In genomic region chr10:77663949-77664665, GRCm38 (mm10) we compare ENCODE assay signal across 14 mouse cellular contexts. TPM values are rescaled to one million over a fixed set of nuclear protein-coding genes. Genes with fewer than 3 reads are reported as not detected.
DNase-seq lines count a peak whose midpoint lies in the region; ATAC-seq and TF ChIP-seq lines count a peak whose summit lies in the region.
"Had no signal": no experiment of that assay in that cellular context is flagged by ENCODE, and none has a peak within 500 bp of the region (broad histone marks: within the 10 kb centered on the region; RNA-seq: fewer than 3 reads in every experiment).

No protein-coding gene starts in this region.

- intact Hi-C loops in heart, postnatal 14 days (cut with DNase I) = loop anchor here (10.0 kb wide), 1 partner anchor 1459 kb away; no protein-coding TSS in a partner anchor

- H3K9me3 ChIP-seq in heart, embryonic 15.5 days (replicated peaks) = no peaks in the 10 kb centered on the region
- H3K9me3 ChIP-seq in midbrain, embryonic 13.5 days = peaks cover 3% of the 10 kb centered on the region; the same call in 1 of the 2 replicates
- H3K9me3 ChIP-seq in midbrain, postnatal 0 days (ENCODE audit: low read length) = no peaks in the 10 kb centered on the region
- no peaks in the 10 kb centered on the region for H3K9me3 ChIP-seq in neural tube, embryonic 14.5 days (ENCODE audit: control insufficient read depth, low read length)

- no peak for DNase-seq in heart, postnatal 14 days
- DNase-seq in midbrain, postnatal 0 days (ENCODE audit: low spot score) = no peak
- no peak for DNase-seq in urinary bladder, adult 2 months (ENCODE audit: low spot score)
- DNase-seq in urinary bladder, postnatal 25 days (ENCODE audit: low spot score) = no peak
- DNase-seq: cerebellum, adult 11-12 months; heart, postnatal 4 days had no signal

- 31% methylated on average over 43 of the region's 43 CpGs for WGBS in heart, embryonic 15.5 days
- 65% methylated on average over 43 of the region's 43 CpGs for WGBS in midbrain, embryonic 13.5 days
- 62% methylated on average over 43 of the region's 43 CpGs for WGBS in midbrain, postnatal 0 days
- 36% methylated on average over 43 of the region's 43 CpGs for WGBS in neural tube, embryonic 14.5 days

- no peak overlapping the region for H3K27ac ChIP-seq in heart, embryonic 15.5 days
- no peak overlapping the region for H3K27ac ChIP-seq in midbrain, embryonic 13.5 days
- no peak overlapping the region for H3K27ac ChIP-seq in midbrain, postnatal 0 days (ENCODE audit: low read depth, low read length)
- H3K27ac ChIP-seq in neural tube, embryonic 14.5 days (ENCODE audit: low read depth, low read length) = no peak overlapping the region

- no peak overlapping the region for H3K9ac ChIP-seq in heart, embryonic 15.5 days
- H3K9ac ChIP-seq in midbrain, embryonic 13.5 days (replicated peaks) = no peak overlapping the region
- H3K9ac ChIP-seq in midbrain, postnatal 0 days (replicated peaks; ENCODE audit: low read length, poor library complexity, severe bottlenecking) = no peak overlapping the region
- no peak overlapping the region for H3K9ac ChIP-seq in neural tube, embryonic 14.5 days (replicated peaks; ENCODE audit: low read depth, low read length)

- peaks cover 25% of the 10 kb centered on the region for H3K27me3 ChIP-seq in heart, embryonic 15.5 days
- no peaks in the 10 kb centered on the region for H3K27me3 ChIP-seq in midbrain, embryonic 13.5 days
- H3K27me3 ChIP-seq in midbrain, postnatal 0 days (ENCODE audit: insufficient read depth, low read length) = no peaks in the 10 kb centered on the region
- no peaks in the 10 kb centered on the region for H3K27me3 ChIP-seq in neural tube, embryonic 14.5 days (ENCODE audit: control insufficient read depth, insufficient read depth, low read length)

- H3K36me3 ChIP-seq in heart, embryonic 15.5 days = no peaks in the 10 kb centered on the region
- H3K36me3 ChIP-seq in midbrain, embryonic 13.5 days = no peaks in the 10 kb centered on the region
- no peaks in the 10 kb centered on the region for H3K36me3 ChIP-seq in midbrain, postnatal 0 days (ENCODE audit: insufficient read depth, low read length)
- no peaks in the 10 kb centered on the region for H3K36me3 ChIP-seq in neural tube, embryonic 14.5 days (ENCODE audit: control insufficient read depth, insufficient read depth, low read length)

- H3K4me3 ChIP-seq in heart, embryonic 15.5 days = no peak overlapping the region
- no peak overlapping the region for H3K4me3 ChIP-seq in midbrain, embryonic 13.5 days (replicated peaks)
- no peak overlapping the region for H3K4me3 ChIP-seq in midbrain, postnatal 0 days (ENCODE audit: low read depth, low read length)
- no peak overlapping the region for H3K4me3 ChIP-seq in neural tube, embryonic 14.5 days (ENCODE audit: low read depth, low read length)
- H3K4me3 ChIP-seq: myocyte had no signal

- H3K4me1 ChIP-seq in heart, embryonic 15.5 days (replicated peaks) = no peaks in the 10 kb centered on the region
- no peaks in the 10 kb centered on the region for H3K4me1 ChIP-seq in midbrain, embryonic 13.5 days (replicated peaks)
- no peaks in the 10 kb centered on the region for H3K4me1 ChIP-seq in midbrain, postnatal 0 days (ENCODE audit: insufficient read depth, low read length)
- H3K4me1 ChIP-seq in neural tube, embryonic 14.5 days (ENCODE audit: control insufficient read depth, insufficient read depth, low read length) = no peaks in the 10 kb centered on the region

- no peak for ATAC-seq in heart, embryonic 15.5 days (replicated peaks; ENCODE audit: insufficient number of reproducible peaks, insufficient read depth, low FRiP score, low read depth)
- peak; percentile 27; the same call in 1 of the 2 replicates for ATAC-seq in midbrain, embryonic 13.5 days
- ATAC-seq in midbrain, postnatal 0 days (ENCODE audit: low FRiP score) = no peak
- ATAC-seq in granulocyte monocyte progenitor cell, adult 5-6 weeks (replicated peaks; ENCODE audit: poor library complexity, severe bottlenecking) = peak; percentile 43; the same call in 1 of the 2 replicates
- no peak; the same call in 1 of the 2 replicates for ATAC-seq in neural tube, embryonic 14.5 days (ENCODE audit: low read depth)

- H3K4me2 ChIP-seq in heart, embryonic 15.5 days = peak overlapping the region; percentile 37; the same call in 1 of the 2 replicates
- H3K4me2 ChIP-seq in midbrain, embryonic 13.5 days (replicated peaks) = no peak overlapping the region
- no peak overlapping the region for H3K4me2 ChIP-seq in midbrain, postnatal 0 days (ENCODE audit: low read depth, low read length, poor library complexity, severe bottlenecking)
- peak overlapping the region; percentile 16; the same call in 1 of the 2 replicates for H3K4me2 ChIP-seq in neural tube, embryonic 14.5 days (ENCODE audit: low read depth, low read length)

- TF ChIP-seq CTCF in midbrain, postnatal 0 days (IDR thresholded peaks at IDR 0.05) = no peak

RNA-seq across cellular contexts. Expression of gene Tspear, which starts 22.3 kb away (rescaled TPM):
- 0.42 TPM in 1 of 2 replicates, not detected in the other for polyA plus RNA-seq in heart, embryonic 15.5 days (2015; fragmentation: Nextera tagmentation; extraction: Ambion mirVana)
- under 1 TPM in 1 of 2 experiments, not detected in 1; 0.17 TPM for total RNA-seq in heart, postnatal 14 days (2021)
- polyA plus RNA-seq in midbrain, embryonic 13.5 days (2015; fragmentation: Nextera tagmentation; extraction: Ambion mirVana) = 0.67 and 1.2 TPM in 2 replicates
- 0.66 and 1.5 TPM in 2 replicates for total RNA-seq in midbrain, postnatal 0 days (2014; rRNA removed)
- polyA plus RNA-seq in midbrain, postnatal 0 days (2015; fragmentation: Nextera tagmentation; extraction: Ambion mirVana) = 0.63 and 1.3 TPM in 2 replicates
- 0.90 TPM in 1 of 2 replicates, not detected in the other for total RNA-seq in granulocyte monocyte progenitor cell, adult 5-6 weeks (2014; fragmentation: Nextera tagmentation)
- total RNA-seq in granulocyte monocyte progenitor cell, adult 5-6 weeks (2017) = 0.05 TPM in 1 of 2 replicates, not detected in the other
- polyA plus RNA-seq in neural tube, embryonic 14.5 days (2014; fragmentation: Nextera tagmentation; extraction: Ambion mirVana) = 1.4 and 1.5 TPM in 2 replicates
- 1.3 and 1.6 TPM in 2 replicates for polyA plus RNA-seq in urinary bladder, adult 2 months (2012; rRNA removed)
- total RNA-seq: heart, postnatal 4 days had no signal
- polyA plus RNA-seq: liver, embryonic 16.5 days; myocyte had no signal

RNA-seq across cellular contexts. Expression of gene Gm19402, which starts 26.4 kb away (rescaled TPM):
- polyA plus RNA-seq in heart, embryonic 15.5 days (2015; fragmentation: Nextera tagmentation; extraction: Ambion mirVana) = not detected in 2 replicates
- total RNA-seq in heart, postnatal 14 days (2021) = not detected
- polyA plus RNA-seq in midbrain, embryonic 13.5 days (2015; fragmentation: Nextera tagmentation; extraction: Ambion mirVana) = not detected in 2 replicates
- not detected in 2 replicates for total RNA-seq in midbrain, postnatal 0 days (2014; rRNA removed)
- polyA plus RNA-seq in midbrain, postnatal 0 days (2015; fragmentation: Nextera tagmentation; extraction: Ambion mirVana) = not detected in 2 replicates
- not detected in 2 replicates for total RNA-seq in granulocyte monocyte progenitor cell, adult 5-6 weeks (2014; fragmentation: Nextera tagmentation)
- total RNA-seq in granulocyte monocyte progenitor cell, adult 5-6 weeks (2017) = not detected in 2 replicates
- polyA plus RNA-seq in neural tube, embryonic 14.5 days (2014; fragmentation: Nextera tagmentation; extraction: Ambion mirVana) = not detected in 2 replicates
- not detected in 2 replicates for polyA plus RNA-seq in urinary bladder, adult 2 months (2012; rRNA removed)
- total RNA-seq: heart, postnatal 4 days had no signal
- polyA plus RNA-seq: large intestine, adult 2 months; liver, embryonic 16.5 days; myocyte; stomach, embryonic 14.5 days had no signal

RNA-seq across cellular contexts. Expression of gene Gm9508, which starts 32.9 kb away (rescaled TPM):
- polyA plus RNA-seq in heart, embryonic 15.5 days (2015; fragmentation: Nextera tagmentation; extraction: Ambion mirVana) = not detected in 2 replicates
- not detected for total RNA-seq in heart, postnatal 14 days (2021)
- not detected in 2 replicates for polyA plus RNA-seq in midbrain, embryonic 13.5 days (2015; fragmentation: Nextera tagmentation; extraction: Ambion mirVana)
- not detected in 2 replicates for total RNA-seq in midbrain, postnatal 0 days (2014; rRNA removed)
- polyA plus RNA-seq in midbrain, postnatal 0 days (2015; fragmentation: Nextera tagmentation; extraction: Ambion mirVana) = not detected in 2 replicates
- total RNA-seq in granulocyte monocyte progenitor cell, adult 5-6 weeks (2014; fragmentation: Nextera tagmentation) = not detected in 2 replicates
- total RNA-seq in granulocyte monocyte progenitor cell, adult 5-6 weeks (2017) = not detected in 2 replicates
- not detected in 2 replicates for polyA plus RNA-seq in neural tube, embryonic 14.5 days (2014; fragmentation: Nextera tagmentation; extraction: Ambion mirVana)
- polyA plus RNA-seq in urinary bladder, adult 2 months (2012; rRNA removed) = not detected in 2 replicates
- total RNA-seq: heart, postnatal 4 days had no signal
- polyA plus RNA-seq: large intestine, adult 2 months; liver, embryonic 16.5 days; myocyte; stomach, embryonic 14.5 days had no signal

RNA-seq across cellular contexts. Expression of gene Ube2g2, which starts 42.0 kb away (rescaled TPM):
- polyA plus RNA-seq in heart, embryonic 15.5 days (2015; fragmentation: Nextera tagmentation; extraction: Ambion mirVana) = 66.3 and 85.1 TPM in 2 replicates
- 10 to 100 TPM; 59.2 to 60.6 TPM for total RNA-seq in heart, postnatal 14 days (2021)
- 89.8 and 95.5 TPM in 2 replicates for polyA plus RNA-seq in midbrain, embryonic 13.5 days (2015; fragmentation: Nextera tagmentation; extraction: Ambion mirVana)
- total RNA-seq in midbrain, postnatal 0 days (2014; rRNA removed) = 39.3 and 41.8 TPM in 2 replicates
- 67.2 and 70.6 TPM in 2 replicates for polyA plus RNA-seq in midbrain, postnatal 0 days (2015; fragmentation: Nextera tagmentation; extraction: Ambion mirVana)
- total RNA-seq in granulocyte monocyte progenitor cell, adult 5-6 weeks (2014; fragmentation: Nextera tagmentation) = 39.6 and 42.0 TPM in 2 replicates
- total RNA-seq in granulocyte monocyte progenitor cell, adult 5-6 weeks (2017) = 29.5 and 53.3 TPM in 2 replicates
- 44.0 and 57.3 TPM in 2 replicates for polyA plus RNA-seq in neural tube, embryonic 14.5 days (2014; fragmentation: Nextera tagmentation; extraction: Ambion mirVana)
- 42.8 and 47.7 TPM in 2 replicates for polyA plus RNA-seq in urinary bladder, adult 2 months (2012; rRNA removed)

RNA-seq across cellular contexts. Expression of gene Gm10272, which starts 42.3 kb away (rescaled TPM):
- polyA plus RNA-seq in heart, embryonic 15.5 days (2015; fragmentation: Nextera tagmentation; extraction: Ambion mirVana) = not detected in 2 replicates
- total RNA-seq in heart, postnatal 14 days (2021) = not detected
- polyA plus RNA-seq in midbrain, embryonic 13.5 days (2015; fragmentation: Nextera tagmentation; extraction: Ambion mirVana) = not detected in 2 replicates
- total RNA-seq in midbrain, postnatal 0 days (2014; rRNA removed) = not detected in 2 replicates
- polyA plus RNA-seq in midbrain, postnatal 0 days (2015; fragmentation: Nextera tagmentation; extraction: Ambion mirVana) = not detected in 2 replicates
- not detected in 2 replicates for total RNA-seq in granulocyte monocyte progenitor cell, adult 5-6 weeks (2014; fragmentation: Nextera tagmentation)
- not detected in 2 replicates for total RNA-seq in granulocyte monocyte progenitor cell, adult 5-6 weeks (2017)
- not detected in 2 replicates for polyA plus RNA-seq in neural tube, embryonic 14.5 days (2014; fragmentation: Nextera tagmentation; extraction: Ambion mirVana)
- not detected in 2 replicates for polyA plus RNA-seq in urinary bladder, adult 2 months (2012; rRNA removed)
- total RNA-seq: heart, postnatal 4 days had no signal
- polyA plus RNA-seq: large intestine, adult 2 months; liver, embryonic 16.5 days; myocyte; stomach, embryonic 14.5 days had no signal

Comparison
In these comparisons a context has a peak if more than half of its experiments do, and no peak if none do; other contexts are left out.
1. ATAC-seq: peak in midbrain, embryonic 13.5 days (single experiment) and granulocyte monocyte progenitor cell, adult 5-6 weeks (single experiment); none in heart, embryonic 15.5 days (single experiment), midbrain, postnatal 0 days (single experiment) and neural tube, embryonic 14.5 days (single experiment).
2. H3K4me2 ChIP-seq: peak in heart, embryonic 15.5 days (single experiment) and neural tube, embryonic 14.5 days (single experiment); none in midbrain, embryonic 13.5 days (single experiment) and midbrain, postnatal 0 days (single experiment).